Mouse (Mus musculus) small intestine, adult 10 weeks (tissue): ENCODE results near the gene Olfr974. TPM values are rescaled to one million over a fixed set of nuclear protein-coding genes. Genes with fewer than 3 reads are reported as not detected.

Experiments used
- polyA plus RNA-seq: library from polyadenylated mRNA; stranded (reverse); fragments of 350-450 nt; fragmentation: Illumina TruSeq; extraction: RNeasy Lipid Tissue Mini Kit (QIAGEN cat#74804); gene quantifications from one replicate; pipeline ENCODE4 v1.2.3, GENCODE M21; 2014; ENCODE audit warnings: low replicate concordance

Gene Olfr974
- not detected for polyA plus RNA-seq

DNA sequence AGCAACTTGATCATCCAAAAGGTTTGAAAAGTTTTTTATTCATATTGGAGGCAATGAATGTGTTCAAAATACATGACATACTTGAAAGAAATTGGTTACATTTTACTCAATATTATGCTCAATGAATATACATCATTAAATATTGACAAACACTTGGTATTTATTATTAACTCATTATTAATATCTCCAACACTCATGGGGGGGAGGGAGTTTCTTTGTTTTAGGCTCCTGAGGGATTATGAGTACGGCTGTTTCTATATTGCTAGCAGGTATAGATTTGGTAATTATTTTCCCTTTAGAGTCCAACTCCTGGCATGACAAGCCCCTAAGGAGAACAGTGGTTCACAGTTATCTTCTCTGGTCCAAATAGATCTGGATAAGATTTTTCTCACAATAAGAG, at the start of gene Olfr974:
Gene Olfr974, plus strand, starts transcription at position 301 of the 400 bp plus-strand sequence.

GRCm38 (mm10) chr9:39907036-39907435, 30.3 kb upstream of the Olfr974 start, which contains the start of gene Olfr229:
Olfr229 (plus strand) TSS chr9:39907336.

DNA sequence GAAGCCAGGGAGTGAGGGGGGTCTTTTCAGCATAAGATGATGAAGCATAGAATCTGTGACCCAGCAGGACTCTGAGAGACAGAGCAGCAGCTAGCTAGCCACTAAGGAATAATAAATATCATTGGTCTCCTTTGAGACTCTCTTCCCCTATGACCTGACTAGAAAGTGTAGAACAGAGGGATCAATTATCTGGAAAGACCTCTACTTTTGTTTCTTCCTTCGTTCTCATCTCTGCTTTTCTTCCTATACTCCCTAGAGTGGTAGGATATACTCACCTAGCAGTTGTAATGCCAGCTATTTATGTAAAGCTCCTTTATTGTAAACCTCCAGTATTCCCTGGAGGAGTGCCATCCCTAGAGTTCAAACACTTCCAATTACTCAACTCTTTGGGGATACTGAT, 14.6 kb downstream of the Olfr974 start, which contains the start of gene Olfr975:
Gene Olfr975, minus strand, starts transcription at position 101 of the 400 bp plus-strand sequence.

GRCm38 (mm10) chr9:39961033-39961432, 23.7 kb downstream of the Olfr974 start, which contains the start of gene Olfr976:
Olfr976 (minus strand) TSS chr9:39961133.

GRCm38 (mm10) chr9:39991813-39992212, 54.5 kb downstream of the Olfr974 start, which contains the start of gene Olfr978:
Olfr978 (plus strand) TSS chr9:39992113.

Other genes with a start within 250 kb of the Olfr974 start
- gene Olfr149, start 230.4 kb upstream of the Olfr974 start, polyA plus RNA-seq, result not detected
- gene Olfr965, start 226.1 kb upstream of the Olfr974 start, polyA plus RNA-seq, result not detected
- not detected for gene Olfr150, start 206.5 kb upstream of the Olfr974 start, polyA plus RNA-seq
- not detected for gene Olfr967, start 191.3 kb upstream of the Olfr974 start, polyA plus RNA-seq
- gene Olfr968, start 154.2 kb upstream of the Olfr974 start, polyA plus RNA-seq, result not detected
- gene Olfr969, start 146.6 kb upstream of the Olfr974 start, polyA plus RNA-seq, result not detected
- gene Olfr970, start 128.6 kb upstream of the Olfr974 start, polyA plus RNA-seq, result not detected
- gene Olfr971, start 100.6 kb upstream of the Olfr974 start, polyA plus RNA-seq, result not detected
- gene Olfr972, start 71.1 kb upstream of the Olfr974 start, polyA plus RNA-seq, result not detected
- not detected for gene Olfr229, start 30.2 kb upstream of the Olfr974 start, polyA plus RNA-seq
- gene Olfr975, start 14.5 kb downstream of the Olfr974 start, polyA plus RNA-seq, result not detected
- gene Olfr976, start 23.6 kb downstream of the Olfr974 start, polyA plus RNA-seq, result not detected
- not detected for gene Olfr978, start 54.6 kb downstream of the Olfr974 start, polyA plus RNA-seq
- not detected for gene Olfr979, start 66.0 kb downstream of the Olfr974 start, polyA plus RNA-seq
- not detected for gene Olfr980, start 72.1 kb downstream of the Olfr974 start, polyA plus RNA-seq
- not detected for gene Olfr981, start 84.0 kb downstream of the Olfr974 start, polyA plus RNA-seq
- gene Olfr982, start 136.3 kb downstream of the Olfr974 start, polyA plus RNA-seq, result not detected
- gene Olfr983, start 156.1 kb downstream of the Olfr974 start, polyA plus RNA-seq, result not detected
- not detected for gene Olfr984, start 176.7 kb downstream of the Olfr974 start, polyA plus RNA-seq
- not detected for gene Olfr985, start 192.7 kb downstream of the Olfr974 start, polyA plus RNA-seq
- gene Tmem225, start 210.6 kb downstream of the Olfr974 start, polyA plus RNA-seq, result not detected
- not detected for gene Olfr986, start 243.4 kb downstream of the Olfr974 start, polyA plus RNA-seq